Mouse (Mus musculus) heart, postnatal 0 days (tissue): Measurements from ENCODE around the gene Esr1.

Experiments
- CTCF ChIP-seq: IDR thresholded peaks from 2 replicates; pipeline ENCODE4 v1.5.1; 2016; ENCODE audit warnings: antibody characterized with exemption, control low read depth, low read depth
- EP300 ChIP-seq: IDR thresholded peaks from 2 replicates; pipeline ENCODE4 v1.6.1; 2016; ENCODE audit warnings: antibody characterized with exemption, low read depth

GRCm38 (mm10) chr10:4627415-4627814 lies 16.0 kb downstream of the Esr1 start:
- TF ChIP-seq EP300, result no peak
- TF ChIP-seq CTCF, result no peak
